9 mouse cellular contexts compared by ENCODE assay signal in genomic region chr12:69458170-69458841, GRCm38 (mm10).
DNase-seq lines count a peak whose midpoint lies in the region; ATAC-seq and TF ChIP-seq lines count a peak whose summit lies in the region.
"Had no signal": no experiment of that assay in that cellular context is flagged by ENCODE, and none has a peak within 500 bp of the region (broad histone marks: within the 10 kb centered on the region; RNA-seq: fewer than 3 reads in every experiment).

No protein-coding gene starts in this region.

- H3K27ac ChIP-seq in limb, embryonic 15.5 days, result peak overlapping the region; percentile 69
- H3K27ac ChIP-seq in limb, embryonic 10.5 days, result no peak overlapping the region
- peak overlapping the region; percentile 95 for H3K27ac ChIP-seq in bone marrow macrophage, adult 2 months (ENCODE audit: insufficient read depth, low read depth, low read length)

- peak; percentile 75 to 89 for DNase-seq in adrenal gland, adult (ENCODE audit: inconsistent age in 2 of 2, low spot score in 1 of 2)
- no peak for DNase-seq in adrenal gland, postnatal 4 days (ENCODE audit: low spot score in 2 of 2)
- no peak for DNase-seq in limb, embryonic 10.5 days (ENCODE audit: low spot score)
- DNase-seq in heart, postnatal 10 days, result peak; percentile 59 to 62
- peak; percentile 82 for DNase-seq in lung, postnatal 25 days (ENCODE audit: low spot score)
- no peak for DNase-seq in MN1 (ENCODE audit: low spot score)

- H3K4me3 ChIP-seq in limb, embryonic 15.5 days, result no peak overlapping the region
- H3K4me3 ChIP-seq in limb, embryonic 10.5 days, result no peak overlapping the region
- peak overlapping the region; percentile 43 for H3K4me3 ChIP-seq in bone marrow macrophage, adult 2 months (ENCODE audit: insufficient read depth, low read length)
- H3K4me3 ChIP-seq: erythroblast, embryonic 14.5 days had no signal

- TF ChIP-seq CTCF in bone marrow macrophage, adult 2 months (IDR thresholded peaks at IDR 0.05; ENCODE audit: low read depth, low read length), result no peak

- H3K4me1 ChIP-seq in limb, embryonic 15.5 days, result peaks cover 26% of the 10 kb centered on the region
- H3K4me1 ChIP-seq in limb, embryonic 10.5 days, result peaks cover 15% of the 10 kb centered on the region
- H3K4me1 ChIP-seq in bone marrow macrophage, adult 2 months (ENCODE audit: control insufficient read depth, insufficient read depth, low read length), result peaks cover 66% of the 10 kb centered on the region

- no peak for TF ChIP-seq POLR2A in bone marrow macrophage, adult 2 months (IDR thresholded peaks at IDR 0.05; ENCODE audit: borderline replicate concordance, low read depth, low read length)

- H3K9me3 ChIP-seq in limb, embryonic 15.5 days, result no peaks in the 10 kb centered on the region
- H3K9me3 ChIP-seq in limb, embryonic 10.5 days (replicated peaks), result no peaks in the 10 kb centered on the region

- ATAC-seq in limb, embryonic 15.5 days (ENCODE audit: insufficient number of reproducible peaks, low FRiP score, low TSS enrichment, low read depth), result no peak

- H3K27me3 ChIP-seq in limb, embryonic 15.5 days, result no peaks in the 10 kb centered on the region
- H3K27me3 ChIP-seq in limb, embryonic 10.5 days (ENCODE audit: low read depth, poor library complexity, severe bottlenecking), result no peaks in the 10 kb centered on the region

- WGBS in limb, embryonic 15.5 days, result 57% methylated on average over 14 of the region's 14 CpGs
- WGBS in limb, embryonic 10.5 days, result 87% methylated on average over 14 of the region's 14 CpGs

- intact Hi-C loops in heart, postnatal 10 days (cut with DNase I), result no loop called here

- H3K9ac ChIP-seq in limb, embryonic 15.5 days, result no peak overlapping the region

- no peaks in the 10 kb centered on the region for H3K36me3 ChIP-seq in limb, embryonic 15.5 days
- H3K36me3 ChIP-seq in limb, embryonic 10.5 days, result no peaks in the 10 kb centered on the region

- no peak overlapping the region for H3K4me2 ChIP-seq in limb, embryonic 15.5 days

Comparison
In these comparisons a context has a peak if more than half of its experiments do, and no peak if none do; other contexts are left out.
1. DNase-seq: peak in adrenal gland, adult (2 of 2), heart, postnatal 10 days (2 of 2) and lung, postnatal 25 days (single experiment); none in adrenal gland, postnatal 4 days (0 of 2), limb, embryonic 10.5 days (single experiment) and MN1 (single experiment).